Mouse (Mus musculus) liver, embryonic 11.5 days (tissue): Measurements from ENCODE around the gene Cers4. TPM values are rescaled to one million over a fixed set of nuclear protein-coding genes. Genes with fewer than 3 reads are reported as not detected.

ENCODE experiments used
- ATAC-seq: fragments of 200-750 bp; cut with Nextera tagmentation; replicated peaks from 2 replicates; pipeline ENCODE4 v1.8.0; 2017; ENCODE audit warnings: moderate number of reproducible peaks, mild to moderate bottlenecking, moderate TSS enrichment, moderate library complexity; ENCODE audit not compliant: low FRiP score
- DNase-seq: peaks from one replicate; pipeline ENCODE4 v3.0.0-alpha.2; 2017; ENCODE audit warnings: low spot score
- H3K27ac ChIP-seq: fragments of 300-500 bp; sonication (generic); 2 replicates; pipeline ENCODE4 v1.5.1; 2014; ENCODE audit warnings: mild to moderate bottlenecking, low read depth, low read length, control low read depth
- H3K27me3 ChIP-seq: fragments of 300-500 bp; sonication (generic); replicated peaks from 2 replicates; pipeline ENCODE4 v1.6.1; 2014; ENCODE audit warnings: low read length, mixed read lengths; ENCODE audit not compliant: control insufficient read depth, insufficient read depth
- H3K36me3 ChIP-seq: fragments of 300-500 bp; sonication (generic); 2 replicates; pipeline ENCODE4 v1.6.1; 2014; ENCODE audit warnings: mild to moderate bottlenecking, low read length, moderate library complexity, mixed read lengths; ENCODE audit not compliant: control insufficient read depth, insufficient read depth
- H3K4me1 ChIP-seq: fragments of 300-500 bp; sonication (generic); replicated peaks from 2 replicates; pipeline ENCODE4 v1.6.1; 2014; ENCODE audit warnings: low read length, mixed read lengths; ENCODE audit not compliant: control insufficient read depth, insufficient read depth
- H3K4me2 ChIP-seq: fragments of 300-500 bp; sonication (generic); 2 replicates; pipeline ENCODE4 v1.6.1; 2014; ENCODE audit warnings: mild to moderate bottlenecking, control low read depth, moderate library complexity
- H3K4me3 ChIP-seq: fragments of 300-500 bp; sonication (generic); 2 replicates; pipeline ENCODE4 v1.5.1; 2014; ENCODE audit warnings: low read depth, low read length, control low read depth
- H3K9ac ChIP-seq: fragments of 300-500 bp; sonication (generic); 2 replicates; pipeline ENCODE4 v1.6.1; 2014; ENCODE audit warnings: low read depth, low read length, control low read depth
- H3K9me3 ChIP-seq: fragments of 300-500 bp; sonication (generic); 2 replicates; pipeline ENCODE4 v1.6.1; 2016; ENCODE audit warnings: low read length, inconsistent platforms, mixed read lengths; ENCODE audit not compliant: control insufficient read depth
- WGBS: fragments of 180-500 bp; shearing (Covaris S2); extraction: QIAGEN DNeasy Blood & Tissue Kit; methylation state at CpG from one replicate; pipeline ENCODE4 v1.1.7; 2014; 5-methylcytosine and 5-hydroxymethylcytosine counted together
- polyA plus RNA-seq: library from polyadenylated mRNA; unstranded; fragments of >200 nt; fragmentation: Nextera tagmentation; extraction: Ambion mirVana; gene quantifications from 2 replicates; pipeline ENCODE4 v1.2.1, GENCODE M21; 2014

The Cers4 gene
- polyA plus RNA-seq, 1 experiment from 2014 or later, result 6.3 TPM

DNA sequence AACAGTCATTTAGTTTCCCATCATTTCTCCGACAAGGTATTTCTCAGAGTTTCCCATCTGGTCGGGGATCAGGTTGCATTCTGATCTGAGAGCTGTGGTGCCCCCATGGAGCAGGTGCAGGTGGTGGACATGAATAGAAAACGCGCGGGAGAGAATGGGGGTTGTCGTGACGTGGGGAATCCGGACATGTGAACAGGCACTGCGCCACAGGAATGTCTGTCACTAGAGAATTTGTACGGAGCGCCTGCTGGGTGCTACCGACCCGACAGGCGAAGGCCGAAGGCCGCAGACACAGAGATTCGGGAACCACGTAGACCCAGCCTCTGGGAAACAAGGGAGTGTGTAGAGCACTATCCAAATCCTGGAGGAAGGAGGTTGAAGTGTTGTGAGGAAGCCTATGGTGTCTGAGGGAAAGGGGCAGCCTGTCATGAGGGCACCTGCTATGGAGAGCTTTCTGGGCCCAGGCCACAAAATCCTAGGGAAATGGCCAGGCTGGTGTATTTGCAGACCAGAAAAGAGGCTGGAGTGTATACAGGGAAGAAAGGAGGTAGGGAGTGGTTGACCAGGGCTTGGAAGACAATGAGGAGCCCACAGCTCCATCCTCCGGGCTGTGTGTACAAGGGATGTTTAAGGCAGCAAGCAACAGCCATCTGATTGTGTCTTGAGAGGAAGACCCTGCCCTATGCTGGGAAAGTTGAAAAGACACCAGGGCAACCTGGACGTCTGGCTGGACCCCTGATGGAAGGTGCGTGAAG lies 1.0 kb downstream of the Cers4 start:
- no peaks in the 10 kb centered on the region for H3K4me1 ChIP-seq
- ATAC-seq (peak; percentile 18), DNase-seq (no peak)
- no peaks in the 10 kb centered on the region for H3K36me3 ChIP-seq
- H3K27me3 ChIP-seq, result no peaks in the 10 kb centered on the region
- 12% methylated on average over 21 of the region's 21 CpGs for WGBS
- H3K4me3 ChIP-seq, result peak overlapping the region; percentile 57
- peak overlapping the region; percentile 52 for H3K9ac ChIP-seq
- H3K9me3 ChIP-seq, result no peaks in the 10 kb centered on the region
- no peak overlapping the region for H3K27ac ChIP-seq
- H3K4me2 ChIP-seq, result peak overlapping the region; percentile 83

DNA sequence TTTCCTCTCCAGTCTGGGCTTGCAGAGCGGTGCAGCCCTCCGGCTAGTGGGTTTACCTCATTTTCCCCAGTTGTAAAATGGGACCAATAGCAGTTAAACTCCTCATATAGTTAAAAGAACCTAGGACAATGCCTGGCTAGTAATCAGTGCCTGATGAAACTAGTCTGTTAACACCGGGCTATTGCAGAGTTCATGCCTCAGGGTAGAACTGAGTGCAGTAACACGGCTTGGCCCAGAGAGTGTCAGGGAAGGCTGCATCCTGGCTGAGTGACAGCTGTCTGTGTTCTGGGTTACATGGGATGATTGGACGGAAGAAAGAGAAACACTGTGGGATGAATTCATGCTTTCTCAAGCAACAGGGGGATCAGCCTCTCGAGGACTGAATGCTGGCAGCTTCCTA lies 3.1 kb downstream of the Cers4 start:
- Histone ChIP-seq H3K9ac (no peak overlapping the region), H3K4me1 (no peaks in the 10 kb centered on the region), H3K27me3 (no peaks in the 10 kb centered on the region), H3K27ac (no peak overlapping the region), H3K9me3 (no peaks in the 10 kb centered on the region), H3K36me3 (no peaks in the 10 kb centered on the region), H3K4me3 (no peak overlapping the region), H3K4me2 (no peak overlapping the region)
- no peak for ATAC-seq
- no peak for DNase-seq
- WGBS, result 72% methylated on average over 6 of the region's 6 CpGs

DNA sequence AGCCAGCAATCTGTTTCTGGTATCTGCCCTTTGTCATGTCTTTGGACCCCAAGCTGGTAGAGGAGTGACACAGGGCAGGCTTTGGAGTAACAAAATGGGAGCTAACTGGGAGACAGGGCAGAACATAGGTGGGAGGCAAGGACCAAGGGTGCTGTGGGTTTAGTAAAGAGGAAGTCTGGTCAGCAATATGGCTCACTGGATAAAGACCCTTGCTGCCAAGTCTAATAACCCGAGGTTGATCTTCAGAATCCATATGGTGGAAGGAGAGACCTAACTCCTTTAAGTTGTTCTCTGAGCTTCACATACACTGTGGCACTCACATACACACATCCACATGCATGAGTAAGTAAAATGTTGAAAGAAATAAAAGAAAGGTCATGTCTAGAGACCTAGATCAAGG lies 4.8 kb downstream of the Cers4 start:
- Histone ChIP-seq H3K4me1 (no peaks in the 10 kb centered on the region), H3K27me3 (no peaks in the 10 kb centered on the region)
- DNase-seq, result no peak

DNA sequence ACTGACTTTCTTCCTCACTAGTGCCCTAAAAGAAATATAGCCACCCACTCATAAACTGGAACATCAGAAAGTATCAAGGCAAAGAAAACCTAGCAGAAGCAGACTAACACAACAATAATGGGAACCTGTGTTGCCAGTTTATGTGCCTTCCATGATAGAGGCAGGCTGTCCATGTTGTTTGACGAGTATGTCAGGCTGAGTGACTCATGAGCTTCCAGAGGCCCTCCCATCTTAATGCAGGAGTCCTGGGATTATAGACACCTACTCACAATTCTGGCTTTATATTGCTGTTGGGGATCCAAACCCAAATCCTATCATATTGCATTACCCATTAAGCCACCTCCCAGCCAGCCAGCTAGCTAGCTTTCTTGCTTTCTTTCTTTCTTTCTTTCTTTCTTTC lies 12.5 kb downstream of the Cers4 start:
- Histone ChIP-seq H3K27ac (no peak overlapping the region), H3K4me1 (no peaks in the 10 kb centered on the region), H3K4me3 (no peak overlapping the region), H3K9me3 (no peaks in the 10 kb centered on the region), H3K27me3 (no peaks in the 10 kb centered on the region), H3K9ac (no peak overlapping the region), H3K4me2 (no peak overlapping the region), H3K36me3 (no peaks in the 10 kb centered on the region)
- ATAC-seq (no peak), DNase-seq (no peak)
- 73% methylated on average over 1 of the region's 1 CpGs for WGBS

More for the DNA sequence above, 4.8 kb downstream of the Cers4 start:
- Histone ChIP-seq H3K27ac (no peak overlapping the region), H3K9me3 (no peaks in the 10 kb centered on the region), H3K4me2 (no peak overlapping the region), H3K4me3 (no peak overlapping the region), H3K36me3 (no peaks in the 10 kb centered on the region), H3K9ac (no peak overlapping the region)
- WGBS, result 38% methylated on average over 1 of the region's 1 CpGs
- no peak for ATAC-seq

DNA sequence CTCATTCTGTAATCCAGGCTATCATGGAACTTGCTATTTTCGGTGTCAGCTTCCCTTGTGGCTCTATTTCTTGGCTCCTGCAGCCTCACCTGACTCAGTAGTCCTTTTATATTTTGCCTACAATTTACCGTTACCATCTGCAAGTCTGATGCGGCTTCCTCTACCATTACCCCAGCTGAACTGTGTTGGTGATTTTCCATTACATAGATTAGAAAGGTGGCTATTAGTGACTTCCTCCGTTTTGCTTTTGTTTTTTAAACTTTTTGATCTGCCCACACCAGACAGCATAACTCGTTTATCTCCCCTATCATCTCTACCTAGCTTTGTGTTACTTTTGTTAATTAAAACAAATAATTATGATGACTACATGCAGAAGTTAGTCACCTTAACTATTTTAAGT lies 14.7 kb downstream of the Cers4 start:
- 82% methylated on average over 5 of the region's 5 CpGs for WGBS
- no peak overlapping the region for H3K27ac ChIP-seq
- H3K9ac ChIP-seq, result no peak overlapping the region
- no peak overlapping the region for H3K4me3 ChIP-seq
- DNase-seq (no peak), ATAC-seq (no peak)
- no peaks in the 10 kb centered on the region for H3K27me3 ChIP-seq
- no peaks in the 10 kb centered on the region for H3K9me3 ChIP-seq
- no peaks in the 10 kb centered on the region for H3K36me3 ChIP-seq
- H3K4me2 ChIP-seq, result no peak overlapping the region
- H3K4me1 ChIP-seq, result peaks cover 3% of the 10 kb centered on the region; the same call in 1 of the 2 replicates

DNA sequence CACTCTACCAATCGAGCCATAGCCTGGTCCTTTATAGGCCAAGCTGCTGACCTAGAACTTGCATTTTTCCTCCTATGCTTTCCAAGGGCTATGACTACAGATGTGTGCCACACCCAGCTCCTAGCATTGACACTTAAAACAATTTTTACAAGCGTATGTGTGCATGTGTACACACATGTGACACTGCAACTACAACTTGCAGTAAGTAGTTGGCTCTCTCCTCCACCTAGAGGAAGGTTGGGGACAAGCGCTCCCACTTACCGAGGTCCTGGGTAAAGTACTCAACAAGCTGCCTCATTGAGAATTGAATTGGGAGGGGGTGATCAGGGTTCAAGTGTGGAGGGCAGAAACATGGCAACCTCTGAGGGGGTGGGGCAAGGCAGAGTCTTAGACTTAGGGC lies 18.0 kb downstream of the Cers4 start:
- H3K36me3 ChIP-seq, result no peaks in the 10 kb centered on the region
- no peaks in the 10 kb centered on the region for H3K9me3 ChIP-seq
- no peak overlapping the region for H3K4me3 ChIP-seq
- peaks cover 3% of the 10 kb centered on the region; the same call in 1 of the 2 replicates for H3K4me1 ChIP-seq
- no peak overlapping the region for H3K27ac ChIP-seq
- no peaks in the 10 kb centered on the region for H3K27me3 ChIP-seq
- no peak overlapping the region for H3K4me2 ChIP-seq
- WGBS, result 76% methylated on average over 4 of the region's 4 CpGs
- DNase-seq (no peak), ATAC-seq (no peak)
- H3K9ac ChIP-seq, result no peak overlapping the region

DNA sequence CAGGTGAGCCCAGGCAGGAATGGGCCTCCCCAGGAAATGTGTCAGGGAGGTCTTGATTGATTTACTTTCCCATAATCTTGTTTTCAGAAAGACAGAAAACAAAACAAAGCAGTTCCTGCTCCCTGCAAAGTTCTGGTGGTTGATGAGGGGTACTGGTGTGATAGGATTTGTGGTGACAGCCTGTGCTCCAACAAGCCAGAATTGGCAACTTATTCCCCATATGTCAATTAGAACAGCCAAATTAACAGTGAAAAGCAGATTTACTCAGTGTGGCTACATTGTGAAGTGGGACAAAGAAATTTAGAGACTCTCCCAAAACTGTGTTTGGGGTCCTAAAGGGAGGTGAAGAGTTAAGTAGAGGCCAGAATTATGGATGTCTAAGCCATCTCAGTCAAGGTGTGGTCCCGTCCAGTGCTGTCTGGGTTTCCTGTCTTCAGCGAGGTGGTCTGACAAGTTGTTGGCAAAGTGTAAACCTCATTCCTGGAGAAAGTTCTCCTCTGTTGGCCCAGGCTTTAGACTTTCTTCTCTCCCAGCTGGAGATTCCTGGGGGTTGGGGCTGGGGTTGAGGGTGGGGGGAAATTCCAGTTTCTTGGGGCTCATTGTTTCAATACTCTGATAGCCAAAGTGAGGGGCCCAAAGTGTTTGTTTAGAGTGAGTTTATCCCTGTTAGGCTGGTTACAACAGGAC lies 18.7 kb downstream of the Cers4 start:
- 37% methylated on average over 2 of the region's 2 CpGs for WGBS
- DNase-seq, result no peak
- ATAC-seq, result no peak
- Histone ChIP-seq H3K27ac (0 out of 2 replicates have a peak overlapping the region, but pooled peaks have one; percentile 41), H3K36me3 (no peaks in the 10 kb centered on the region), H3K4me3 (no peak overlapping the region), H3K9me3 (no peaks in the 10 kb centered on the region), H3K27me3 (no peaks in the 10 kb centered on the region), H3K9ac (no peak overlapping the region), H3K4me2 (no peak overlapping the region), H3K4me1 (peaks cover 3% of the 10 kb centered on the region; the same call in 1 of the 2 replicates)

DNA sequence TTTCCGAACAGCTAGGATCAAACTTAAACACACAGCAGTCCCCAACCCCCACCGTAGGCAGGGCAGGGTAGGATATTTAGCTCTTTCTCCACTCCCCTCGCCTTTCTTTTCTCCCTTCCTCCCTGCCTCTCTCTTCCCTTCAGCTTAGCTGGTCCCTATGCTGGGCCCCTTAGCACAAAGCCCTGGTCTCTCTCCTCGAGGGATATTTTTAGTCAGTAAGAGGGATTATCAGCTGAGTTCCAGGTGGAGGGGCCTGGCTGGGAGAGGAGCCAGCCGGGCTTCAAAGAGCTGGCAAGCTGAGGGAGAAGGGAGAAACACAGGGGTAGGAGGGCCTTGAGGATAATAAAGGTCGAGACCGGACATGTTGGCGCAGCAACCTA lies 19.3 kb downstream of the Cers4 start:
- H3K9me3 ChIP-seq, result no peaks in the 10 kb centered on the region
- H3K4me3 ChIP-seq, result no peak overlapping the region
- no peak overlapping the region for H3K4me2 ChIP-seq
- H3K27ac ChIP-seq, result no peak overlapping the region
- no peak overlapping the region for H3K9ac ChIP-seq
- no peak for DNase-seq
- H3K36me3 ChIP-seq, result 0 out of 2 replicates have a peak, but pooled peaks cover 2% of the 10 kb centered on the region
- no peak; the same call in 1 of the 2 replicates for ATAC-seq
- no peaks in the 10 kb centered on the region for H3K27me3 ChIP-seq
- H3K4me1 ChIP-seq, result peaks cover 3% of the 10 kb centered on the region; the same call in 1 of the 2 replicates
- 45% methylated on average over 8 of the region's 8 CpGs for WGBS
